12 mouse cellular contexts compared by ENCODE assay signal in the genomic region with DNA sequence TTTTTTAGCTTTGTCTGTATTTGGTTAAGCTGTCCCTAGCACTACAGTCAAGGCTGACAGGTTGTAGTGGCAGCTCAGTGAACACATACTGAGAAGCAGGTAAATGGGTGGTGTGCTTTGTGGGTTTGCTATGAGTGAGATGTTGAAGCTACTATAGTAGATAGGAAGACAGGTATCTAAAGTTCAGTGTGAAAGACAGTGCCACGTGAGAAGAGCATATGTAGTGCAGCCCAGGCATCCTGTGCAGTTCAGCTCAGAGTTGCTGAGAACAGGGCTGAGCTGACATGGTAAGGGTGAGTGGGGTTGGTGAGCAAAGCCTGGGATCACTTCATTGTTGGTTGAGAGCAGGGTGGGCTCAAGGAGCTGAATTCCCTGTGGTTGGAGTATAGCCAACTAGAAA. TPM values are rescaled to one million over a fixed set of nuclear protein-coding genes. Genes with fewer than 3 reads are reported as not detected.
DNase-seq lines count a peak whose midpoint lies in the region; ATAC-seq and TF ChIP-seq lines count a peak whose summit lies in the region.
"Had no signal": no experiment of that assay in that cellular context is flagged by ENCODE, and none has a peak within 500 bp of the region (broad histone marks: within the 10 kb centered on the region; RNA-seq: fewer than 3 reads in every experiment).

No protein-coding gene starts in this region.

- no peak for DNase-seq in forebrain, embryonic 10.5 days (ENCODE audit: extremely low spot score, low spot score)
- DNase-seq in frontal cortex, postnatal 10 days (ENCODE audit: low spot score in 2 of 2), result no peak
- DNase-seq in gastrocnemius, adult 8-10 months (ENCODE audit: low spot score in 2 of 2), result no peak
- DNase-seq: cerebellum, postnatal 10 days; right cerebral cortex, postnatal 25 days; thymus, adult 18-20 months had no signal

- H3K27ac ChIP-seq in forebrain, embryonic 12.5 days, result 0 out of 2 replicates have a peak overlapping the region, but pooled peaks have one; percentile 0
- H3K27ac ChIP-seq in forebrain, embryonic 10.5 days, result no peak overlapping the region
- 0 out of 2 replicates have a peak overlapping the region, but pooled peaks have one; percentile 54 for H3K27ac ChIP-seq in intestine, embryonic 15.5 days
- no peak overlapping the region; the same call in 1 of the 2 replicates for H3K27ac ChIP-seq in intestine, postnatal 0 days (ENCODE audit: low read depth, low read length)
- H3K27ac ChIP-seq in neural tube, embryonic 12.5 days, result no peak overlapping the region
- H3K27ac ChIP-seq in neural tube, embryonic 15.5 days (replicated peaks), result no peak overlapping the region

- no peak for TF ChIP-seq CTCF in intestine, postnatal 0 days (IDR thresholded peaks at IDR 0.05; ENCODE audit: low read depth)

- H3K4me1 ChIP-seq in forebrain, embryonic 12.5 days, result peaks cover 30% of the 10 kb centered on the region
- H3K4me1 ChIP-seq in forebrain, embryonic 10.5 days, result peaks cover 33% of the 10 kb centered on the region
- H3K4me1 ChIP-seq in intestine, embryonic 15.5 days (replicated peaks), result peaks cover 51% of the 10 kb centered on the region
- H3K4me1 ChIP-seq in intestine, postnatal 0 days (replicated peaks; ENCODE audit: control insufficient read depth, insufficient read depth, low read length), result peaks cover 25% of the 10 kb centered on the region
- H3K4me1 ChIP-seq in neural tube, embryonic 12.5 days, result no peaks in the 10 kb centered on the region
- H3K4me1 ChIP-seq in neural tube, embryonic 15.5 days, result peaks cover 57% of the 10 kb centered on the region

- no peaks in the 10 kb centered on the region for H3K36me3 ChIP-seq in forebrain, embryonic 12.5 days (replicated peaks)
- peaks cover 9% of the 10 kb centered on the region for H3K36me3 ChIP-seq in forebrain, embryonic 10.5 days (replicated peaks)
- H3K36me3 ChIP-seq in intestine, embryonic 15.5 days, result no peaks in the 10 kb centered on the region
- no peaks in the 10 kb centered on the region for H3K36me3 ChIP-seq in intestine, postnatal 0 days (ENCODE audit: control insufficient read depth, insufficient read depth)
- H3K36me3 ChIP-seq in neural tube, embryonic 12.5 days, result no peaks in the 10 kb centered on the region
- H3K36me3 ChIP-seq in neural tube, embryonic 15.5 days, result no peaks in the 10 kb centered on the region

- H3K27me3 ChIP-seq in forebrain, embryonic 12.5 days, result no peaks in the 10 kb centered on the region
- H3K27me3 ChIP-seq in forebrain, embryonic 10.5 days (ENCODE audit: poor library complexity, severe bottlenecking), result no peaks in the 10 kb centered on the region
- no peaks in the 10 kb centered on the region for H3K27me3 ChIP-seq in intestine, embryonic 15.5 days (replicated peaks)
- H3K27me3 ChIP-seq in intestine, postnatal 0 days (replicated peaks; ENCODE audit: control insufficient read depth, insufficient read depth, low read length), result no peaks in the 10 kb centered on the region
- H3K27me3 ChIP-seq in neural tube, embryonic 12.5 days (replicated peaks), result no peaks in the 10 kb centered on the region
- H3K27me3 ChIP-seq in neural tube, embryonic 15.5 days (replicated peaks), result no peaks in the 10 kb centered on the region

- no peak overlapping the region for H3K4me2 ChIP-seq in forebrain, embryonic 12.5 days
- no peak overlapping the region; the same call in 1 of the 2 replicates for H3K4me2 ChIP-seq in intestine, embryonic 15.5 days (replicated peaks)
- no peak overlapping the region for H3K4me2 ChIP-seq in intestine, postnatal 0 days (replicated peaks; ENCODE audit: low read depth)
- H3K4me2 ChIP-seq in neural tube, embryonic 12.5 days (replicated peaks), result no peak overlapping the region
- no peak overlapping the region for H3K4me2 ChIP-seq in neural tube, embryonic 15.5 days
- H3K4me2 ChIP-seq: midbrain, embryonic 11.5 days had no signal

- no peak for ATAC-seq in forebrain, embryonic 12.5 days (ENCODE audit: low FRiP score)
- ATAC-seq in intestine, embryonic 15.5 days, result no peak; the same call in 1 of the 2 replicates
- no peak for ATAC-seq in intestine, postnatal 0 days
- no peak for ATAC-seq in neural tube, embryonic 12.5 days (ENCODE audit: low FRiP score, low read depth)
- ATAC-seq in neural tube, embryonic 15.5 days (ENCODE audit: low FRiP score), result no peak

- no peak overlapping the region for H3K4me3 ChIP-seq in forebrain, embryonic 12.5 days (replicated peaks)
- no peak overlapping the region for H3K4me3 ChIP-seq in forebrain, embryonic 10.5 days
- H3K4me3 ChIP-seq in intestine, embryonic 15.5 days (replicated peaks), result no peak overlapping the region
- H3K4me3 ChIP-seq in intestine, postnatal 0 days (ENCODE audit: low read depth, low read length), result no peak overlapping the region
- no peak overlapping the region for H3K4me3 ChIP-seq in neural tube, embryonic 12.5 days
- H3K4me3 ChIP-seq in neural tube, embryonic 15.5 days (replicated peaks), result no peak overlapping the region

- H3K9me3 ChIP-seq in forebrain, embryonic 12.5 days, result no peaks in the 10 kb centered on the region
- H3K9me3 ChIP-seq in forebrain, embryonic 10.5 days, result no peaks in the 10 kb centered on the region
- H3K9me3 ChIP-seq in intestine, embryonic 15.5 days, result no peaks in the 10 kb centered on the region
- H3K9me3 ChIP-seq in intestine, postnatal 0 days (ENCODE audit: control insufficient read depth), result no peaks in the 10 kb centered on the region
- H3K9me3 ChIP-seq in neural tube, embryonic 12.5 days, result no peaks in the 10 kb centered on the region
- no peaks in the 10 kb centered on the region for H3K9me3 ChIP-seq in neural tube, embryonic 15.5 days (replicated peaks)

- H3K9ac ChIP-seq in forebrain, embryonic 12.5 days, result no peak overlapping the region
- H3K9ac ChIP-seq in intestine, embryonic 15.5 days, result no peak overlapping the region
- no peak overlapping the region for H3K9ac ChIP-seq in intestine, postnatal 0 days (ENCODE audit: low read depth, low read length)
- H3K9ac ChIP-seq in neural tube, embryonic 12.5 days, result 0 out of 2 replicates have a peak overlapping the region, but pooled peaks have one; percentile 18
- no peak overlapping the region for H3K9ac ChIP-seq in neural tube, embryonic 15.5 days (replicated peaks)

- 91% methylated on average over 1 of the region's 1 CpGs for WGBS in forebrain, embryonic 12.5 days
- WGBS in forebrain, embryonic 10.5 days, result 85% methylated on average over 1 of the region's 1 CpGs
- 61% methylated on average over 1 of the region's 1 CpGs for WGBS in intestine, embryonic 15.5 days
- WGBS in intestine, postnatal 0 days, result 39% methylated on average over 1 of the region's 1 CpGs
- 83% methylated on average over 1 of the region's 1 CpGs for WGBS in neural tube, embryonic 12.5 days
- WGBS in neural tube, embryonic 15.5 days, result 78% methylated on average over 1 of the region's 1 CpGs

RNA-seq across cellular contexts. Expression of a gene that starts 8.6 kb away (rescaled TPM):
- 16.0 and 17.9 TPM in 2 replicates for polyA plus RNA-seq in forebrain, embryonic 12.5 days (2016; fragmentation: Nextera tagmentation; extraction: Ambion mirVana)
- 17.3 and 18.6 TPM in 2 replicates for polyA plus RNA-seq in forebrain, embryonic 10.5 days (2016; fragmentation: Nextera tagmentation; extraction: Ambion mirVana)
- 21.1 and 23.5 TPM in 2 replicates for polyA plus RNA-seq in intestine, embryonic 15.5 days (2015; fragmentation: Nextera tagmentation; extraction: Ambion mirVana)
- polyA plus RNA-seq in intestine, postnatal 0 days (2015; fragmentation: Nextera tagmentation; extraction: Ambion mirVana), result 9.6 and 11.5 TPM in 2 replicates
- 19.9 and 21.3 TPM in 2 replicates for polyA plus RNA-seq in neural tube, embryonic 12.5 days (2016; fragmentation: Nextera tagmentation; extraction: Ambion mirVana)
- polyA plus RNA-seq in neural tube, embryonic 15.5 days (2015; fragmentation: Nextera tagmentation; extraction: Ambion mirVana), result 19.9 and 20.5 TPM in 2 replicates
- 100 to 1,000 TPM in 3 of 4 experiments, 10 to 100 TPM in 1; 98.4 to 121 (median 107) TPM for total RNA-seq in gastrocnemius, adult 8-10 months (2022)

Comparison
In these comparisons a context has a peak if more than half of its experiments do, and no peak if none do; other contexts are left out.
1. H3K27ac ChIP-seq: peak in forebrain, embryonic 12.5 days (single experiment) and intestine, embryonic 15.5 days (single experiment); none in forebrain, embryonic 10.5 days (single experiment), intestine, postnatal 0 days (single experiment), neural tube, embryonic 12.5 days (single experiment) and neural tube, embryonic 15.5 days (single experiment).